Mouse (Mus musculus) G1E (cell line): ENCODE measurements around the gene Atxn7l1.

Source experiments
- CTCF ChIP-seq: IDR thresholded peaks from 2 replicates; pipeline ENCODE4 v1.5.1; 2012; ENCODE audit warnings: low read depth, low read length, inconsistent platforms, mixed read lengths
- TAL1 ChIP-seq: conservative IDR thresholded peaks from 2 replicates; pipeline ENCODE4 v1.6.1; 2012; ENCODE audit warnings: low read depth, low read length, inconsistent platforms, mixed read lengths

DNA sequence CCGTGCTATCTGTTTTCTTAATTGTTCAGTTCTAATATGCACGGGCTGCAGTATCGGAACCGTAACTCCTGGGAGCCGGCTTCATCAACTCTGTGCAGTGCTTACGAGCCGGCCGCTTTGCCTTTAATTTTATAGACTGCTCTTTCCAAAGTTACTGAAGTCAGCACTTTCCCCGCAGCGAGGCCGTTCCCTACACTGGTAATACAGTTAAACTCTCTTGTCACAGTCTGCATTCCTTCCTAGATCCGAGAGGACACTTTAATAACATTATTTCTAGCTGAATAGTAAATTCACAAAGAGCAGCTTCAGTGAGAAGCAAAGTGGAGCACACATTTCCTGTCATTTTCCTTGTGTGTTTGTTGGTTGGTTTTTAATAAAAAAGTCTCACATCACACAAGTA lies 124.4 kb downstream of the Atxn7l1 start:
- TF ChIP-seq CTCF (no peak), TAL1 (no peak)
